Mouse (Mus musculus) adrenal gland, postnatal 36 days (tissue): ENCODE measurements around the gene Tgm7. TPM values are rescaled to one million over a fixed set of nuclear protein-coding genes. Genes with fewer than 3 reads are reported as not detected.

ENCODE experiments used
- DNase-seq, 2 experiments: peaks; one replicate each; pipeline ENCODE4 v3.0.0; 2021; ENCODE audit warnings: mixed read lengths in 1 of 2
- total RNA-seq, 2 experiments: library from RNA; stranded (reverse); gene quantifications; 2 replicates each; pipeline ENCODE4 v1.2.3; 2021

Gene Tgm7
- total RNA-seq, 2 experiments from 2014 or later: not detected

GRCm38 (mm10) chr2:121071871-121072270, 37.7 kb downstream of the Tgm7 start:
- DNase-seq: no peak

DNA sequence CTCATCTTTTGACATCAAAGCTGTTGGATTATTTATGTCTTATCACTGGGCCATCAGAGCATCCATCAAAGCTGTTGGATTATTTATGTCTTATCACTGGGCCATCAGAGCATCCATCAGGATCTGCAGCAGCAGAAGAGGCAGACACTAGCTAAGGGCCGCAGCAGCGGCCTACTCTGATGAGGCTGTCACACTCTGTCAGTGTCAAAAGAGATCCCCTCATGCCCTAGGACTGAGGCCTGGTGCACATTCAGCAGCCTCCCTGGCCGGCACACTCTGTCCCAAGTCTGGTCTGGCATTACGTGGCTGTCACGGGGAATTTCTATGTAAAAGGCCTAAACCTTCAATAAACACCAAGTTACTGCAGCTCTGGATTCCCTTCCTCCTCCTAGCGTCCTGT, 40.1 kb downstream of the Tgm7 start:
- no peak for DNase-seq

DNA sequence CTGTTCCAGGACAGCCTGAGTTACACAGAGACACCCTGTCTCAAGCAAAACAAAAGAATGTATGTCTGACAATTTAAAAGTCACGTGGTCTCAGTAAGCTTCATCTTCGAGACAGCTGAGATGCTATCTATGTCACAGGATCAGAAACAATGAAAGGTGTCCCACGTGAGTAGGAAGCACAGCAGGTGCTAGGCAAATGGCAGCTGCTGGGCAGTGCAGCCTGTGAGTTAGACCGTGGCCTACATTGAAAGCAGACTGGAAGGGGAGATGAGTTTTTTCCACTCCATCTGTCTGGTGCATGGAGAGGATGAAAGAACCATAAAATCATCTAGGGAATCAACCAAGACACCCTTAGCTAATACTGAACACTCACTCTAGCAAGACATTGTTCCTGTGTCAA, 42.5 kb downstream of the Tgm7 start:
- no peak for DNase-seq

GRCm38 (mm10) chr2:121061315-121061714, 48.3 kb downstream of the Tgm7 start:
- DNase-seq: no peak

GRCm38 (mm10) chr2:121057997-121058396, 51.6 kb downstream of the Tgm7 start:
- no peak for DNase-seq

- no peak for DNase-seq
These were observed 53.7 kb downstream of the Tgm7 start for GRCm38 (mm10) chr2:121055915-121056314.

DNA sequence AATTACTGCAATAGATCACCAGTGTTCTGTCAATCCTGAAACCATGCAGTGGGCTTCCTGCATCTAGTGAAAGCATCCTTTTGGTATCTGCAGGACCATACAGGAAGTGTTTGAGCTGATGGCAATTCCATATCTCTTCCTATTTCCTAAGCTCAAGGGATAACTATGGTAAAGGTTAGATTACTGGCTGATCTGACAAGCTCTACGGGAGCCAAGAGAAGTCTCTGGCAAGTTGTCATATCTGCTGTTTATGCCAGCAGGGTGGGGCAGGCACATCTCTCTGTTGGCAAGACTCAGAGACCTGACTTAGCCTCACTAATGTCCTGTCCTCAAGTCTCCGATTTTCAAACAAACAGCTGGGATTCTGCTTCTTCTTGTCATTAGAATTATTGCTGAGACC, 55.5 kb downstream of the Tgm7 start:
- DNase-seq: no peak

DNA sequence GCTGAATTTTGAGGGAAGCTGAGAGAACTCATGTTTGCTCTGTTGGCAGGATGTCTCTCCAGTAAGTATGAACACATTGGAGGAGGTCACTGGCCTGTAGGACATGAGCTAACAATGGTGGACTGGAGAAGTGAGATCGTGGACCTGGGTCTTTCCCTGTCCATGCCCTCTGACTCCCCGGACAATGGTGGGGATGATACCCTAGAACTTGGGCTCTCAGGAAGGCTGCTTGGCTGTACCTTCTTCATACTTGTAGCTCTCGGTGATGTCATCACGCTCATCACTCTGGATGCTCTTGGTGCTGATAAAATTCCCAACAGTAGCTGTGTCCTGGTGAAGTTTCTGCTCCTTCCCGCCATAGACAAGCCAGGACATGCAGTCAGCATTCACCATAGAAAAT, 57.4 kb downstream of the Tgm7 start:
- no peak for DNase-seq

DNA sequence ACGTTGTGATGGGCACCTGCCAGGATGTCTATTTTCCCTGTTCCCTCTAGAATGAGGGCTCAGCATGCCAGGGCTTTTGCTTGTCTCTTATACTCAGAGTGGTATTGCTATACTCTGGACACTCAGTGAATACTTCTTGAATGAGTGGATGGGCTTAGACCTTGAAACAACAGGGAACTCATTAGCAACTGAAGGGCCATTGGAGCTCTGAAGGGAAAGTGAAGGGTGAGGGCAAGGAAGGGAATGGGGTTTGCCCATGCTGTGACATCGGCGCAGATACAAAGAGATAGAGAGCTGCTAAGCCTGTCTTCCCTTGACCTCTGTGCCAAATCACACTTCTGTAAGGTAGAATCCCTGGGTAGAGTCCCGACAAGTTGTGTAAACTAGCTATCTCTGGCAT, 63.9 kb downstream of the Tgm7 start:
- no peak for DNase-seq

Other genes with a start within 250 kb of the Tgm7 start
- 10 to 100 TPM; 31.9 to 36.2 TPM for gene Ubr1, start 139.1 kb downstream of the Tgm7 start, total RNA-seq
- gene Tmem62, start 132.8 kb downstream of the Tgm7 start, total RNA-seq: 10 to 100 TPM; 10.6 to 23.8 TPM
- gene Ccndbp1, start 101.4 kb downstream of the Tgm7 start, total RNA-seq: 10 to 100 TPM; 41.7 to 50.2 TPM
- not detected for gene Epb42, start 72.7 kb downstream of the Tgm7 start, total RNA-seq
- not detected for gene Tgm5, start 24.0 kb downstream of the Tgm7 start, total RNA-seq
- gene Adal, start 30.6 kb upstream of the Tgm7 start, total RNA-seq: 10 to 100 TPM; 19.4 to 21.4 TPM
- gene Lcmt2, start 30.9 kb upstream of the Tgm7 start, total RNA-seq: 10 to 100 TPM in 1 of 2 experiments, 1 to 10 TPM in 1; 9.0 to 10.2 TPM
- gene Tubgcp4, start 60.9 kb upstream of the Tgm7 start, total RNA-seq: 10 to 100 TPM; 36.6 to 44.3 TPM
- 10 to 100 TPM; 15.1 to 18.2 TPM for gene Zscan29, start 61.3 kb upstream of the Tgm7 start, total RNA-seq
- 10 to 100 TPM; 59.0 to 73.9 TPM for gene Trp53bp1, start 161.6 kb upstream of the Tgm7 start, total RNA-seq
- gene Map1a, start 179.8 kb upstream of the Tgm7 start, total RNA-seq: 1 to 10 TPM; 6.0 to 7.0 TPM
- gene Ppip5k1, start 245.6 kb upstream of the Tgm7 start, total RNA-seq: 10 to 100 TPM; 49.5 to 50.3 TPM
- 1 to 10 TPM; 5.8 to 6.6 TPM for gene Ckmt1, start 247.9 kb upstream of the Tgm7 start, total RNA-seq